Mouse (Mus musculus): ENCODE data around the gene Bfsp1. TPM values are rescaled to one million over a fixed set of nuclear protein-coding genes. Genes with fewer than 3 reads are reported as not detected.

The Bfsp1 gene
- polyA plus RNA-seq, 1 experiment from 2014 or later, result 1.6 TPM

DNA sequence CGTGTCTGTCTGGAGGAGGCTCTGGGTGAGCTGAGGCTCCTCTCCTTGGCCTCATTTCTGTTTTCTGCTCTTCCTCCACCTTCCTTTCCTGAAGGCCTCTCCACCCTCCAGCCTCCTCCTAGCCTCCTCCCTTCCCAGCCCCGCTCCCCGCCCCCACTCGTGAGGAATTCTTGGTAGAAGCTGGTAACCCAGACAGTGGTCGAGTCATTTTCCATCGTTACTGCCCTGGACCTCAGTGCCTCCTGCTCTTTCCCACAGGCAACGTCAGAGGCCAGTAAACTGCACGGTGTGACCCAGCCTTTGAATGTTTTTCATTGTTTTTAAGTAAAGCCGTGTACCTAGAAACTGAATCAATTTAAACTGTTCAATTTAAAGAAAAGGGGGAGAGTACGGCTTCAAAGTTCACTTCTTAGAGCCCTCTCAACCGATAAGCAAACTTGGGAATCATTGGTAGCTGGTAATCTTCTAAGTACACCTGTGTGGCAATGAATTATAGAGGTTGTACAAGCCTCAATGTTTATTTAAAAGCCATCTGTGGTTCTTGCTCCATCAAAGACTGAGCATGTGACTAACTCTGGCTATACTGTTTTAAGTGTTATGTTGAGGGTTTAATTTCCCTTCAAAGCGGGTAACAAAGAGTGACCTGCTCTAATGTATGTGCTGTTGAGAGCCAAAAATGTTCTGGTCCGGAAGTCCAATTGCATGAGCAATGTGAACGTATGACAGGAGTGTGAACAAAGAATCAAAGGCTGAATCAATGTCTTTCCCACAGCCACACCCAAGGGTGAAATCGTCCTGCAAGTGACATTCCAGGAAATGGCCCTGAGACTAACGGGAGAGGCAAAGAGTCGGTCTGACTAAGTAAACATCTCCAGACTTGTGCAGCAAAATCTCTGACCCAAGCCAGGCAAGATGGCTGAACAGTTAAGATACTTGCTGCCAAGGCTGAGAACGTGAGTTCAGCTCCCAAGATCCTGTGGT is 10.4 kb downstream of the Bfsp1 start:
- no peak overlapping the region for H3K4me2 ChIP-seq (replicated peaks; ENCODE audit: low read depth)
- H3K27ac ChIP-seq (replicated peaks), result peak overlapping the region; percentile 40; the same call in 1 of the 2 replicates
- H3K36me3 ChIP-seq (ENCODE audit: control insufficient read depth, insufficient read depth, low read length), result no peaks in the 10 kb centered on the region
- DNase-seq (ENCODE audit: low spot score) (no peak), ATAC-seq (ENCODE audit: low FRiP score, low TSS enrichment) (peak; percentile 60)
- 22% methylated on average over 18 of the region's 18 CpGs for WGBS
- TF ChIP-seq CTCF (IDR thresholded peaks at IDR 0.05; ENCODE audit: low read depth) (no peak), EP300 (optimal IDR thresholded peaks at IDR 0.05) (no peak)
- H3K9ac ChIP-seq (ENCODE audit: low read length), result no peak overlapping the region
- no peaks in the 10 kb centered on the region for H3K27me3 ChIP-seq (ENCODE audit: control insufficient read depth, insufficient read depth, low read length)
- peaks cover 5% of the 10 kb centered on the region; the same call in 1 of the 2 replicates for H3K4me1 ChIP-seq (replicated peaks; ENCODE audit: control insufficient read depth, insufficient read depth)
- no peaks in the 10 kb centered on the region for H3K9me3 ChIP-seq (ENCODE audit: control insufficient read depth, low read length)
- no peak overlapping the region for H3K4me3 ChIP-seq (ENCODE audit: low read depth, low read length)

DNA sequence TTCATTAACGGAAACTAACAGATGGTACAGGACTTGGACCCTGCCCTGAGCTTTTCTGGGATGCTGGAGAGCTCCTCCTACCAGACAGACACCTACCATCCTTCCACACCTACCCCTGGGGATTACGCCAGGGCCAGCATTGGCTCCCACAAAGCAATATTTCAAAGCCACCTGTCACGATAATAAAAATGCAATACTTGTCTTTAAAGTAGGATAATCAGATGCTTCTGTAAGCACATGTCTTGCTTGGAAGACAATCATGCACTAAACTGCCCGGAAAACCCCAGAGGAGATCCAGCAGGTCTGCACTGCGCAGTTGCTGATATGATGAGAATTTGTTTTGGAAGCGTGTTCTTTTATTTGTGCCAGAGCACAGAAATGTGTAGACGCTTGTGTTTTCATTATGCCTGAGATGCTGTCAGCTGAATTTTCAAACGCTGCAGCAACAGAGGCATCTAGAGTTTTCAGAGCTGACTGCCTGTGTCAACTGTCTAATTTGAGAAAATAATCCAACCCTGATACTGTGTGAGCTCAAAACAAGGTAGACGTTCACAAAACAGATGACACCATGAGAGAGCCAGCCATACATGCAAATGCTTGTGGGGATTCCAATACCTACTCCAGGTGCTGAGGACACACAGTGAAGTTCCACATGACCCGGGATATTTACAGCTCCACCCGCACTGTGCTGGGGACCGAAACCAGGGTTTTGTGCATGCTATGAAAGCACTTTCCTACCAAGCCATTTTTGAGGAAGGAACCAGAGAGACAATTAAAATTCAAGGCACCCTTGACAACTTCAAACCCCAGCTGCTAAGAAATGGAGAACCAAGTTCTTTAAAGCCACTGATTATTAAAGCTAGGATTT is 11.4 kb downstream of the Bfsp1 start:
- Histone ChIP-seq H3K4me3 (ENCODE audit: low read depth, low read length) (no peak overlapping the region), H3K4me2 (replicated peaks; ENCODE audit: low read depth) (no peak overlapping the region), H3K4me1 (replicated peaks; ENCODE audit: control insufficient read depth, insufficient read depth) (peaks cover 5% of the 10 kb centered on the region; the same call in 1 of the 2 replicates), H3K9me3 (ENCODE audit: control insufficient read depth, low read length) (no peaks in the 10 kb centered on the region), H3K36me3 (ENCODE audit: control insufficient read depth, insufficient read depth, low read length) (no peaks in the 10 kb centered on the region), H3K27ac (replicated peaks) (no peak overlapping the region), H3K9ac (ENCODE audit: low read length) (no peak overlapping the region), H3K27me3 (ENCODE audit: control insufficient read depth, insufficient read depth, low read length) (no peaks in the 10 kb centered on the region)
- WGBS, result 75% methylated on average over 12 of the region's 12 CpGs
- TF ChIP-seq CTCF (IDR thresholded peaks at IDR 0.05; ENCODE audit: low read depth), result no peak
- TF ChIP-seq EP300 (optimal IDR thresholded peaks at IDR 0.05), result no peak
- DNase-seq (ENCODE audit: low spot score) (no peak), ATAC-seq (ENCODE audit: low FRiP score, low TSS enrichment) (no peak)

DNA sequence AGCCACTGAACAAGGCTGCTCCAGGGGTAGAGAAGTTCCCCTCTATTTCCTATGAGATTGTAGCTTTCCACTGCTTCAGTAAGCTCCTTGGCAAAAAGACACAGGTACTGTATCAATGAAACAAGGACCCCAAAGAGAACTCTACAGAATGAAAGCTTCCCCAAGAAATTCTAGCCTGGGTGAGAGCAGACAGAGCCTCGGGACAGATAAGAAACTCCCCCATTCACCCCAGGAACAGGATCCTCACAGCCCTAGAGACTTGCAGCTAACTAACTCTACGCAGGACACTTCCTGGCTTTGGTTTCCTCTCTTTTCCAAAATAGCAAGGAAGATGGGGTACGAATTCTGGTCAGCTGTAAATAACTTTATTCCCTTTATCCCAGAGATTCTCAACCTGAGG is 15.7 kb downstream of the Bfsp1 start:
- Histone ChIP-seq H3K27me3 (ENCODE audit: control insufficient read depth, insufficient read depth, low read length) (no peaks in the 10 kb centered on the region), H3K4me1 (replicated peaks; ENCODE audit: control insufficient read depth, insufficient read depth) (peaks cover 2% of the 10 kb centered on the region; the same call in 1 of the 2 replicates), H3K9me3 (ENCODE audit: control insufficient read depth, low read length) (no peaks in the 10 kb centered on the region), H3K36me3 (ENCODE audit: control insufficient read depth, insufficient read depth, low read length) (no peaks in the 10 kb centered on the region), H3K4me3 (ENCODE audit: low read depth, low read length) (no peak overlapping the region), H3K27ac (replicated peaks) (0 out of 2 replicates have a peak overlapping the region, but pooled peaks have one; percentile 30), H3K4me2 (replicated peaks; ENCODE audit: low read depth) (no peak overlapping the region), H3K9ac (ENCODE audit: low read length) (no peak overlapping the region)
- DNase-seq (ENCODE audit: low spot score) (no peak), ATAC-seq (ENCODE audit: low FRiP score, low TSS enrichment) (no peak)
- WGBS, result 69% methylated on average over 3 of the region's 3 CpGs
- no peak for TF ChIP-seq EP300 (optimal IDR thresholded peaks at IDR 0.05)
- TF ChIP-seq CTCF (IDR thresholded peaks at IDR 0.05; ENCODE audit: low read depth), result no peak

DNA sequence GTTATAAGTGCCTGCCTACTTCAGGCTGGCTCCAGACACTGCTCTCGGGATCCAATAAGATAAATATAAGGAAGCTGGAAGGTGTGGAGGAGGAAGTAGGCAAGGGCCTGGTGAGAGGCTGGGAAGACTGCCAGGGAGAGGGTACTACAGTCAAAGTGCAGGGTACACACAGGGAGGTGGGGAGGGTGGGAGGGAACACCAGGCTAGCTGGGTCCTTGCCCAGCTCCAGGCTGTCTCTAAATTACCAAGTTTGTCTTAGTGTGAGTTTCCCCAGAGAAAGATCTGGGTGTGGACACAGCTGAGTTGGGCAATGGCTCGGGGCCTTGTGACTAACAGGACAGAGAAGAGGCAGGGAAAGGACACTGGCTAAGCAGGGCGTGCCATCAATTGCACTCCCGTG is 16.2 kb downstream of the Bfsp1 start:
- 48% methylated on average over 4 of the region's 4 CpGs for WGBS
- no peaks in the 10 kb centered on the region for H3K36me3 ChIP-seq (ENCODE audit: control insufficient read depth, insufficient read depth, low read length)
- H3K9me3 ChIP-seq (ENCODE audit: control insufficient read depth, low read length), result no peaks in the 10 kb centered on the region
- TF ChIP-seq EP300 (optimal IDR thresholded peaks at IDR 0.05) (no peak), CTCF (IDR thresholded peaks at IDR 0.05; ENCODE audit: low read depth) (no peak)
- no peaks in the 10 kb centered on the region for H3K27me3 ChIP-seq (ENCODE audit: control insufficient read depth, insufficient read depth, low read length)
- H3K4me3 ChIP-seq (ENCODE audit: low read depth, low read length), result no peak overlapping the region
- ATAC-seq (ENCODE audit: low FRiP score, low TSS enrichment) (peak; percentile 74), DNase-seq (ENCODE audit: low spot score) (peak; percentile 70)
- H3K27ac ChIP-seq (replicated peaks), result 0 out of 2 replicates have a peak overlapping the region, but pooled peaks have one; percentile 30
- H3K4me1 ChIP-seq (replicated peaks; ENCODE audit: control insufficient read depth, insufficient read depth), result no peaks in the 10 kb centered on the region
- no peak overlapping the region for H3K9ac ChIP-seq (ENCODE audit: low read length)
- H3K4me2 ChIP-seq (replicated peaks; ENCODE audit: low read depth), result no peak overlapping the region

DNA sequence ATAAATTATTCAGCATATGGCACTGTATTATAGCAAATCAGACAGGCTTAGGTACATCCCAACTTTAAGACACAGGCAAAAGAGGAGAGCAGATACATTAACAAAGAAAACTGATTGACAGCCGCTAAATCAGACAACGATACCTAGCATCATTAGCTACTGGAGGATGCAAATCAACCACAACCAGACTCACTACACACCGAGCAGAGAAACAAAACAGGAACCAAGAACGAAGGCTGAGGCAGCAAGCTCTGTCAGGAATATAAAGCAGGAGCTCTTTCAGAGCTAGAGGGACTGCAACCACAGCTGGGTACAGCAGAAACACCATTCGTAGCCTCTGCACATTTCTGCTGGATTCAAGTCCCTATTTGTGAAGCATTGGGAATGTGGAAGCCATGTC is 18.2 kb downstream of the Bfsp1 start:
- no peaks in the 10 kb centered on the region for H3K27me3 ChIP-seq (ENCODE audit: control insufficient read depth, insufficient read depth, low read length)
- H3K9ac ChIP-seq (ENCODE audit: low read length), result no peak overlapping the region
- no peaks in the 10 kb centered on the region for H3K4me1 ChIP-seq (replicated peaks; ENCODE audit: control insufficient read depth, insufficient read depth)
- no peak overlapping the region for H3K27ac ChIP-seq (replicated peaks)
- TF ChIP-seq EP300 (optimal IDR thresholded peaks at IDR 0.05) (no peak), CTCF (IDR thresholded peaks at IDR 0.05; ENCODE audit: low read depth) (no peak)
- WGBS, result 87% methylated on average over 5 of the region's 5 CpGs
- DNase-seq (ENCODE audit: low spot score) (no peak), ATAC-seq (ENCODE audit: low FRiP score, low TSS enrichment) (no peak)
- no peaks in the 10 kb centered on the region for H3K9me3 ChIP-seq (ENCODE audit: control insufficient read depth, low read length)
- no peak overlapping the region for H3K4me3 ChIP-seq (ENCODE audit: low read depth, low read length)
- no peaks in the 10 kb centered on the region for H3K36me3 ChIP-seq (ENCODE audit: control insufficient read depth, insufficient read depth, low read length)
- H3K4me2 ChIP-seq (replicated peaks; ENCODE audit: low read depth), result no peak overlapping the region

Measured in stomach, postnatal 0 days (tissue).